Mouse (Mus musculus) E14TG2a.4 (cell line): ENCODE results near the gene Fbxw28.
"Not testable (repeated sequence)": the region's sequence is repeated elsewhere in the genome, so short reads cannot be mapped to it uniquely, and the experiment has no call there.

ENCODE experiments used
- CTCF ChIP-seq: conservative IDR thresholded peaks from 2 replicates; pipeline ENCODE4 v1.5.1; 2014; ENCODE audit warnings: low read length
- NANOG ChIP-seq: IDR thresholded peaks from 2 replicates; pipeline ENCODE4 v1.6.1; 2014; ENCODE audit warnings: borderline replicate concordance, low read length, mixed read lengths

DNA sequence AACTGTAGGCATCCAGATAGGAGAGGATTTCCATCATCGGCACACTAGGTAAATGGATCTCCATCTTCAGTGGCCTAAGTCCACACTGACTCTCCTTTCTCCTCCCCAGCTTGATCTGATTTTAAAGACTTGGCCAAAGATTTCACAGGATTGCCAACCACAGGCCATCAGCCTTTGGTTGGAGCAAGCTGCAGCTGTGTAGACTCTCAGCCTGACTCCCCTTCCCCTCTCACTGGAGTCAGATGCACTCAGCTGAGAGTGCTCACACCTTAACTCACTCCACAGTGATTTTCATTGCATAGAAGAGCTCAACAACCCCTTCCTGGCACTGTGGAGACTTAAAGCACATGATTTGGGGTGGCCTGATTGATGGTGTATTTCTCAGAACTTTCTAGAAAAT is at the start of gene Fbxw28:
- not testable (repeated sequence) for TF ChIP-seq NANOG, CTCF
